Mouse (Mus musculus): ENCODE results near the gene Cmc1.

DNA sequence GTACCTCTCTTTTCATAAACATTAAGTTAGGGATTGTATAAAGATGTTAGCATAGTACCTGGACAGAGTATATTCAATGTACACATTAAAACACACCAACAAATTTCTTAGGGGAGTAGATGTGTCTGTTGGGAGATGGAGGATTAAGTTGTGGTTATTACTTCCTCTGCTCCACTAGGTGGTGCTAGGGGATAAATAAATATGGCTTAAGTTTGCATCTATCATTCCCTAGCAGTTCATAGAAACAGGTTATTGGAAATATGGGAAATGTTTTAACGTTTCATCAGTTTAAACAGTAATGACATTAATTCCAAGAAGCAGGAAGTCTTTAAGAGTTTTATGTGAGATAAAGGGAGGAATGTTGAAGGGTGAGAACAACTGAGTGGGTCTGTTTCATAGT lies 96.7 kb downstream of the Cmc1 start:
- TF ChIP-seq ZKSCAN1 (IDR thresholded peaks at IDR 0.05; ENCODE audit: borderline replicate concordance, low read depth, low read length) (no peak), IRF4 (IDR thresholded peaks at IDR 0.05; ENCODE audit: low read depth, low read length) (no peak), USF1 (IDR thresholded peaks at IDR 0.05; ENCODE audit: low read depth, low read length) (no peak), EP300 (IDR thresholded peaks at IDR 0.05; ENCODE audit: low read length) (no peak), MAFK (IDR thresholded peaks at IDR 0.05; ENCODE audit: insufficient replicate concordance, low read length) (no peak), CHD1 (IDR thresholded peaks at IDR 0.05; ENCODE audit: low read depth, low read length) (no peak), CTCF (conservative IDR thresholded peaks at IDR 0.05 in 1 of 2, IDR thresholded peaks at IDR 0.05 in 1 of 2; ENCODE audit: low read depth in 2 of 2, low read length in 2 of 2) (peak in 1 of 2 experiments; percentile 77; a peak in 3 of 4 replicates), POLR2AphosphoS2 (IDR thresholded peaks at IDR 0.05; ENCODE audit: low read depth, low read length) (no peak), TCF12 (IDR thresholded peaks at IDR 0.05; ENCODE audit: low read depth, low read length) (no peak), MXI1 (IDR thresholded peaks at IDR 0.05; ENCODE audit: low read depth, low read length) (no peak)
